Mouse (Mus musculus) kidney, adult 2 months (tissue): ENCODE results near the gene Dok1.

Source experiments
- CTCF ChIP-seq: fragments of 200-500 bp; conservative IDR thresholded peaks from 2 replicates; pipeline ENCODE4 v1.5.1; 2011; ENCODE audit warnings: low read depth, mild to moderate bottlenecking, control low read depth, low read length, moderate library complexity, mixed read lengths; ENCODE audit not compliant: insufficient read depth, insufficient read length
- POLR2A ChIP-seq: fragments of 200-500 bp; IDR thresholded peaks from one replicate; pipeline ENCODE4 v1.6.1; 2011; ENCODE audit warnings: low read depth, low read length, control low read depth

- TF ChIP-seq CTCF (no peak), POLR2A (no peak)
Observed at GRCm38 (mm10) chr6:83013444-83013843, 19.8 kb downstream of the Dok1 start.
